Mouse (Mus musculus): ENCODE data around the gene Mapkapk5. TPM values are rescaled to one million over a fixed set of nuclear protein-coding genes. Genes with fewer than 3 reads are reported as not detected.

Gene Mapkapk5
- 68.7 TPM for polyA plus RNA-seq (2012; fragmentation: generic; extraction: Trizol)
- long read RNA-seq, experiment 1, partial matches to known transcripts, result 3 of 4 reads
- long read RNA-seq, experiment 1, other reads (novel, unspliced or antisense), result 0 of 4 reads
- long read RNA-seq, experiment 2, transcript Mapkapk5-201 (14 exons, 2,234 nt), result major isoform, 6 of 13 reads
- long read RNA-seq, experiment 2, partial matches to known transcripts, result 1 of 13 reads
- long read RNA-seq, experiment 2, other reads (novel, unspliced or antisense), result 4 of 13 reads

DNA sequence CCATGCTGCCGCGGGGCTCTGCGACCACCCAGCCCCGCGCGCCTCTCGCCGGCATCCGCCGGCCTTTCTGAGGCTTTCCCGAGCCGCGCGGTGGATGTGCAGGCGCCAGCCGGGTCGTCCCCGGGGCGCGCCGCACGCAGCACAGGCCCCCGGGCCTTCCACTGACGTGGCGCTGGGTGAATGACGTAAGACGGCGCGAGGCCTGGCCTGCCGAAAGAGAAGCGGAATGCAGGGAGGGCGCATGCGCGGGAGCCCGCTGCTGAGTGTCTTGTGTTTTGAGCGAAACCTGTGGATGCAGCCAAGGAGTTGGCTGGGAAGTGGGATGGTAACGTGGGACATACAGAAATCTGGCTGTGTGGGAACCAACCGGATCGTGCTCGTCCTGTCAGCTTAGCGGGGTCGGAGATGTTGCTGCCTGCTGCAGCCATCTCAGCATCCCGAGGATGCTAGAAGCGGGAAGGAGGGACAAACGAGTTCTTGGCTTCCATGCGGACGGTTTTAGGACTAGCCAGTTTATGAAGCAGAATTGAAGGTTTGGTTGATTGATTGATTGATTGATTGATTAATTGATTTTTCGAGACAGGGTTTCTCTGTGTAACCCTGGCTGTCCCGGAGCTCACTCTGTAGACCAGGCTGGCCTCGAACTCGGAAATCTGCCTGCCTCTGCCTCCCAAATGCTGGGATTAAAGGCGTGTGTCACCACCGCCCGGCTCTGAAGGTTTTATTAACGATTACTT, at the start of gene Mapkapk5:
Gene Mapkapk5 (minus strand): TSS at position 113 of the 737 bp plus-strand sequence.
- TF ChIP-seq CTCF (IDR thresholded peaks at IDR 0.05; ENCODE audit: control insufficient read depth, insufficient read depth, insufficient read length) (no peak), MAX (IDR thresholded peaks at IDR 0.05) (peak; percentile 98)
- Histone ChIP-seq H3K36me3 (ENCODE audit: control insufficient read depth, insufficient read depth) (no peaks in the 10 kb centered on the region), H3K79me2 (ENCODE audit: control insufficient read depth, insufficient read depth) (peaks cover 56% of the 10 kb centered on the region), H3K79me3 (ENCODE audit: low read depth) (peaks cover 41% of the 10 kb centered on the region), H3ac (ENCODE audit: control insufficient read depth, insufficient read length, low read depth) (peak within 1 kb of the TSS; percentile 76), H3K27me3 (ENCODE audit: control insufficient read depth, insufficient read depth, insufficient read length) (no peaks in the 10 kb centered on the region), H3K4me3 (ENCODE audit: insufficient read depth, poor library complexity, severe bottlenecking) (peak within 1 kb of the TSS; percentile 87)

GRCm38 (mm10) chr5:121594714-121595313, 49.1 kb upstream of the Mapkapk5 start:
- H3ac ChIP-seq (ENCODE audit: control insufficient read depth, insufficient read length, low read depth), result no peak overlapping the region
- no peak overlapping the region for H3K4me3 ChIP-seq (ENCODE audit: insufficient read depth, poor library complexity, severe bottlenecking)
- H3K79me3 ChIP-seq (ENCODE audit: low read depth), result peaks cover 26% of the 10 kb centered on the region
- TF ChIP-seq USF1 (IDR thresholded peaks at IDR 0.05; ENCODE audit: low read depth), result no peak
- TF ChIP-seq CEBPB (IDR thresholded peaks at IDR 0.05; ENCODE audit: low read depth), result no peak
- TF ChIP-seq MYOG (IDR thresholded peaks at IDR 0.05; ENCODE audit: control insufficient read depth, extremely low read depth, insufficient read length), result no peak
- no peak for TF ChIP-seq FOSL1 (IDR thresholded peaks at IDR 0.05; ENCODE audit: insufficient read depth, low read length, poor library complexity, severe bottlenecking)
- TF ChIP-seq CTCF (IDR thresholded peaks at IDR 0.05; ENCODE audit: control insufficient read depth, insufficient read depth, insufficient read length), result no peak
- no peak for TF ChIP-seq MYOD1 (IDR thresholded peaks at IDR 0.05; ENCODE audit: control insufficient read depth, insufficient read length, low read depth)
- TF ChIP-seq MAX (IDR thresholded peaks at IDR 0.05), result no peak
- H3K36me3 ChIP-seq (ENCODE audit: control insufficient read depth, insufficient read depth), result peaks cover 7% of the 10 kb centered on the region
- H3K27me3 ChIP-seq (ENCODE audit: control insufficient read depth, insufficient read depth, insufficient read length), result no peaks in the 10 kb centered on the region
- peaks cover 36% of the 10 kb centered on the region for H3K79me2 ChIP-seq (ENCODE audit: control insufficient read depth, insufficient read depth)

DNA sequence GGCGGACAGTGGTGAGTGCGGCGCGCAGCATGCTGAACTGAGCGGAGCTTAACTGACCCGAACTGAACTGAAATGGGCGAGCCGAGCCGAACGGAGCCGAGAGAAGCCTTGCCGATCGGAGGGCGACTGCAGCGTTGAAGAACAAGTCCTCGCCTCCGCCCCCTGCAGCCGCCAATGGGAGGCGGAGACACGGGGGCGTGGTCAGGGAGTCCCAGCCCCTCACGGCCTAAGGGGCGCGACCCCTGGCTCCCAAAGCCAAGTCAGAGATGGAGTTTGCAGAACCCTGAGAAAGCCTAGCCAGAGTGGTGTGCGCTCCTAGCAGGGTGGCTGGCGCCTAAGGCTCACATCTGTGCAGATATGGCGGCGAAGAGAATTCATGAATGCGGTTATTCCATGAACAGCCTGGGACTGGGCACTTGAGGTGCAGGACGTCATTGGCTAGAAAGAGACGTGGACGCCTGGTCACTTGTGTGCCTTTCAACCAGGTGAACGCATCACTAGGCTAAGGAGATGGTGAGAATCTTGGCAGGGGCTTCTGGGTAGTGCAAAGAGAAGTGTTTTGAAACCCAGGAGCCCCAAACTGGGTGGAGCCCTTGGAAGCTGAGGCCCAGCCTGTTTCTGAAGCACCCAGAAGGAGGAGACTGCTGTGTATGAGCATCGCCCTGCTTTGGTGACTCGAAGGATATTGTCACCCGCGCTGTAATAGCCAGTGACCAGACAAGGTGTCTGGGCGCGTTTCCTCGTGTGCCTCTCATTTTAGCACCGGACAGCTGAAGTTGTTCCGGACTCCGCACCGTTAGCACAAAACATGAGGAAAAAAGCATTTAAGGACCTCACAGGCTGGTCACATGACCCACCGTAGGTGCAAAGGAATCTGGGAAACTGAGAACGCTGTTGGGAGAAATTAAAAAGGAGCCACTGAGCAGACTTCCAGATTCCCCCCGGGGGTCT, 48.0 kb upstream of the Mapkapk5 start, which contains the start of gene Aldh2:
Gene Aldh2 (minus strand): TSS at position 374 of the 951 bp plus-strand sequence.
- Histone ChIP-seq H3K4me3 (ENCODE audit: insufficient read depth, poor library complexity, severe bottlenecking) (peak within 1 kb of the TSS; percentile 63), H3K79me3 (ENCODE audit: low read depth) (peaks cover 34% of the 10 kb centered on the region), H3K79me2 (ENCODE audit: control insufficient read depth, insufficient read depth) (peaks cover 47% of the 10 kb centered on the region), H3ac (ENCODE audit: control insufficient read depth, insufficient read length, low read depth) (peak within 1 kb of the TSS; percentile 90), H3K36me3 (ENCODE audit: control insufficient read depth, insufficient read depth) (peaks cover 7% of the 10 kb centered on the region), H3K27me3 (ENCODE audit: control insufficient read depth, insufficient read depth, insufficient read length) (no peaks in the 10 kb centered on the region)
- TF ChIP-seq FOSL1 (IDR thresholded peaks at IDR 0.05; ENCODE audit: insufficient read depth, low read length, poor library complexity, severe bottlenecking) (no peak), USF1 (IDR thresholded peaks at IDR 0.05; ENCODE audit: low read depth) (peak; percentile 97), MYOD1 (IDR thresholded peaks at IDR 0.05; ENCODE audit: control insufficient read depth, insufficient read length, low read depth) (no peak), MAX (IDR thresholded peaks at IDR 0.05) (peak; percentile 57), CTCF (IDR thresholded peaks at IDR 0.05; ENCODE audit: control insufficient read depth, insufficient read depth, insufficient read length) (no peak), CEBPB (IDR thresholded peaks at IDR 0.05; ENCODE audit: low read depth) (no peak), MYOG (IDR thresholded peaks at IDR 0.05; ENCODE audit: control insufficient read depth, extremely low read depth, insufficient read length) (no peak)

- peak overlapping the region; percentile 90 for H3ac ChIP-seq (ENCODE audit: control insufficient read depth, insufficient read length, low read depth)
- peaks cover 55% of the 10 kb centered on the region for H3K79me2 ChIP-seq (ENCODE audit: control insufficient read depth, insufficient read depth)
- H3K79me3 ChIP-seq (ENCODE audit: low read depth), result peaks cover 34% of the 10 kb centered on the region
- peaks cover 7% of the 10 kb centered on the region for H3K36me3 ChIP-seq (ENCODE audit: control insufficient read depth, insufficient read depth)
- TF ChIP-seq FOSL1 (IDR thresholded peaks at IDR 0.05; ENCODE audit: insufficient read depth, low read length, poor library complexity, severe bottlenecking) (no peak), CEBPB (IDR thresholded peaks at IDR 0.05; ENCODE audit: low read depth) (no peak), MYOG (IDR thresholded peaks at IDR 0.05; ENCODE audit: control insufficient read depth, extremely low read depth, insufficient read length) (no peak), USF1 (IDR thresholded peaks at IDR 0.05; ENCODE audit: low read depth) (no peak), CTCF (IDR thresholded peaks at IDR 0.05; ENCODE audit: control insufficient read depth, insufficient read depth, insufficient read length) (no peak), MAX (IDR thresholded peaks at IDR 0.05) (no peak), MYOD1 (IDR thresholded peaks at IDR 0.05; ENCODE audit: control insufficient read depth, insufficient read length, low read depth) (no peak)
- H3K4me3 ChIP-seq (ENCODE audit: insufficient read depth, poor library complexity, severe bottlenecking), result peak overlapping the region; percentile 63
- H3K27me3 ChIP-seq (ENCODE audit: control insufficient read depth, insufficient read depth, insufficient read length), result no peaks in the 10 kb centered on the region
These were observed 47.2 kb upstream of the Mapkapk5 start for GRCm38 (mm10) chr5:121592816-121593407.

Measured in C2C12 (cell line).